Mouse (Mus musculus): ENCODE results near the gene Zfp207. TPM values are rescaled to one million over a fixed set of nuclear protein-coding genes. Genes with fewer than 3 reads are reported as not detected.

Gene Zfp207
- polyA plus RNA-seq, 1 experiment from 2014 or later: 194 TPM

- Histone ChIP-seq H3K4me2 (no peak overlapping the region), H3K9me3 (no peaks in the 10 kb centered on the region), H3K36me3 (replicated peaks) (peaks cover 11% of the 10 kb centered on the region), H3K9ac (no peak overlapping the region), H3K27ac (no peak overlapping the region), H3K4me3 (no peak overlapping the region), H3K27me3 (replicated peaks) (no peaks in the 10 kb centered on the region), H3K4me1 (no peaks in the 10 kb centered on the region)
- 91% methylated on average over 3 of the region's 3 CpGs for WGBS
- no peak for ATAC-seq (replicated peaks)
Observed at GRCm38 (mm10) chr11:80452242-80452641, 69.2 kb downstream of the Zfp207 start.

GRCm38 (mm10) chr11:80453198-80453597 is 70.1 kb downstream of the Zfp207 start:
- H3K4me3 ChIP-seq: no peak overlapping the region
- H3K9me3 ChIP-seq: no peaks in the 10 kb centered on the region
- H3K27me3 ChIP-seq (replicated peaks): no peaks in the 10 kb centered on the region
- ATAC-seq (replicated peaks): no peak
- no peak overlapping the region for H3K4me2 ChIP-seq
- WGBS: 100% methylated on average over 1 of the region's 1 CpGs
- H3K9ac ChIP-seq: no peak overlapping the region
- H3K27ac ChIP-seq: no peak overlapping the region
- peaks cover 5% of the 10 kb centered on the region; the same call in 1 of the 2 replicates for H3K36me3 ChIP-seq (replicated peaks)
- H3K4me1 ChIP-seq: no peaks in the 10 kb centered on the region

Other genes with a start within 250 kb of the Zfp207 start
- gene Tefm, start 241.1 kb upstream of the Zfp207 start, polyA plus RNA-seq (2015; fragmentation: Nextera tagmentation; extraction: Ambion mirVana): 20.2 and 22.4 TPM in 2 replicates
- 4.2 and 4.3 TPM in 2 replicates for gene Adap2, start 229.2 kb upstream of the Zfp207 start, polyA plus RNA-seq (2015; fragmentation: Nextera tagmentation; extraction: Ambion mirVana)
- gene Rnf135, start 199.4 kb upstream of the Zfp207 start, polyA plus RNA-seq (2015; fragmentation: Nextera tagmentation; extraction: Ambion mirVana): 3.3 and 3.9 TPM in 2 replicates
- 72.7 and 74.7 TPM in 2 replicates for gene Rhot1, start 174.3 kb upstream of the Zfp207 start, polyA plus RNA-seq (2015; fragmentation: Nextera tagmentation; extraction: Ambion mirVana)
- gene Rhbdl3, start 82.4 kb upstream of the Zfp207 start, polyA plus RNA-seq (2015; fragmentation: Nextera tagmentation; extraction: Ambion mirVana): 9.2 and 10.8 TPM in 2 replicates
- 33.9 and 37.4 TPM in 2 replicates for gene 5730455P16Rik, start 5.2 kb upstream of the Zfp207 start, polyA plus RNA-seq (2015; fragmentation: Nextera tagmentation; extraction: Ambion mirVana)
- gene Psmd11, start 45.3 kb downstream of the Zfp207 start, polyA plus RNA-seq (2015; fragmentation: Nextera tagmentation; extraction: Ambion mirVana): 273 and 278 TPM in 2 replicates
- gene Cdk5r1, start 93.7 kb downstream of the Zfp207 start, polyA plus RNA-seq (2015; fragmentation: Nextera tagmentation; extraction: Ambion mirVana): 102 and 105 TPM in 2 replicates